Mouse (Mus musculus): ENCODE data around the gene Rgn. TPM values are rescaled to one million over a fixed set of nuclear protein-coding genes. Genes with fewer than 3 reads are reported as not detected.
A peak's percentile ranks its signal among the peaks of the same experiment; 100 is the strongest.

Rgn gene
- total RNA-seq (2014; rRNA removed), result 0.10 and 0.69 TPM in 2 replicates
- polyA plus RNA-seq (2015; fragmentation: Nextera tagmentation; extraction: Ambion mirVana), result 0.68 and 0.74 TPM in 2 replicates

- no peak for DNase-seq
- H3K4me1 ChIP-seq (ENCODE audit: insufficient read depth), result no peaks in the 10 kb centered on the region
- no peaks in the 10 kb centered on the region for H3K27me3 ChIP-seq (ENCODE audit: insufficient read depth, low read length)
- WGBS, result 65% methylated on average over 3 of the region's 3 CpGs
- TF ChIP-seq CTCF (IDR thresholded peaks at IDR 0.05; ENCODE audit: low read depth), result no peak
- H3K9me3 ChIP-seq (ENCODE audit: low read length), result no peaks in the 10 kb centered on the region
- H3K27ac ChIP-seq (ENCODE audit: low read depth, low read length), result no peak within 1 kb of the TSS
- no peak for ATAC-seq
- peak within 1 kb of the TSS; percentile 58 for H3K4me2 ChIP-seq (ENCODE audit: low read depth)
- H3K4me3 ChIP-seq (ENCODE audit: low read depth, low read length), result peak within 1 kb of the TSS; percentile 30
- no peaks in the 10 kb centered on the region for H3K36me3 ChIP-seq (ENCODE audit: insufficient read depth)
- H3K9ac ChIP-seq, result no peak within 1 kb of the TSS
Observed at GRCm38 (mm10) chrX:20549532-20549931, at the start of gene Rgn. Gene Rgn, plus strand, starts transcription at chrX:20549787.

GRCm38 (mm10) chrX:20520290-20520939 lies 29.2 kb upstream of the Rgn start:
- no peaks in the 10 kb centered on the region for H3K27me3 ChIP-seq (ENCODE audit: insufficient read depth, low read length)
- no peaks in the 10 kb centered on the region; the same call in 1 of the 2 replicates for H3K36me3 ChIP-seq (ENCODE audit: insufficient read depth)
- 89% methylated on average over 7 of the region's 7 CpGs for WGBS
- no peaks in the 10 kb centered on the region for H3K4me1 ChIP-seq (ENCODE audit: insufficient read depth)
- TF ChIP-seq CTCF (IDR thresholded peaks at IDR 0.05; ENCODE audit: low read depth), result no peak
- no peak overlapping the region for H3K27ac ChIP-seq (ENCODE audit: low read depth, low read length)
- no peak overlapping the region for H3K9ac ChIP-seq
- DNase-seq, result no peak
- H3K9me3 ChIP-seq (ENCODE audit: low read length), result no peaks in the 10 kb centered on the region
- H3K4me2 ChIP-seq (ENCODE audit: low read depth), result no peak overlapping the region
- ATAC-seq, result no peak
- H3K4me3 ChIP-seq (ENCODE audit: low read depth, low read length), result no peak overlapping the region

GRCm38 (mm10) chrX:20521578-20521977 lies 28.0 kb upstream of the Rgn start:
- Histone ChIP-seq H3K4me1 (ENCODE audit: insufficient read depth) (no peaks in the 10 kb centered on the region), H3K4me2 (ENCODE audit: low read depth) (no peak overlapping the region), H3K27ac (ENCODE audit: low read depth, low read length) (no peak overlapping the region), H3K4me3 (ENCODE audit: low read depth, low read length) (no peak overlapping the region), H3K9me3 (ENCODE audit: low read length) (no peaks in the 10 kb centered on the region), H3K36me3 (ENCODE audit: insufficient read depth) (no peaks in the 10 kb centered on the region; the same call in 1 of the 2 replicates), H3K27me3 (ENCODE audit: insufficient read depth, low read length) (no peaks in the 10 kb centered on the region), H3K9ac (no peak overlapping the region)
- TF ChIP-seq CTCF (IDR thresholded peaks at IDR 0.05; ENCODE audit: low read depth), result no peak
- DNase-seq (no peak), ATAC-seq (no peak)

GRCm38 (mm10) chrX:20532621-20533020 lies 17.0 kb upstream of the Rgn start:
- no peak overlapping the region for H3K4me2 ChIP-seq (ENCODE audit: low read depth)
- no peak for ATAC-seq
- no peak overlapping the region for H3K27ac ChIP-seq (ENCODE audit: low read depth, low read length)
- no peaks in the 10 kb centered on the region for H3K36me3 ChIP-seq (ENCODE audit: insufficient read depth)
- no peaks in the 10 kb centered on the region for H3K9me3 ChIP-seq (ENCODE audit: low read length)
- TF ChIP-seq CTCF (IDR thresholded peaks at IDR 0.05; ENCODE audit: low read depth), result no peak
- no peak for DNase-seq
- H3K27me3 ChIP-seq (ENCODE audit: insufficient read depth, low read length), result no peaks in the 10 kb centered on the region
- no peak overlapping the region for H3K4me3 ChIP-seq (ENCODE audit: low read depth, low read length)
- H3K4me1 ChIP-seq (ENCODE audit: insufficient read depth), result no peaks in the 10 kb centered on the region
- 58% methylated on average over 1 of the region's 1 CpGs for WGBS
- no peak overlapping the region for H3K9ac ChIP-seq

GRCm38 (mm10) chrX:20543867-20544266 lies 5.7 kb upstream of the Rgn start:
- no peak overlapping the region for H3K27ac ChIP-seq (ENCODE audit: low read depth, low read length)
- no peaks in the 10 kb centered on the region for H3K36me3 ChIP-seq (ENCODE audit: insufficient read depth)
- no peak overlapping the region for H3K4me3 ChIP-seq (ENCODE audit: low read depth, low read length)
- H3K9ac ChIP-seq, result no peak overlapping the region
- no peaks in the 10 kb centered on the region for H3K27me3 ChIP-seq (ENCODE audit: insufficient read depth, low read length)
- ATAC-seq, result no peak
- TF ChIP-seq CTCF (IDR thresholded peaks at IDR 0.05; ENCODE audit: low read depth), result no peak
- no peak for DNase-seq
- no peaks in the 10 kb centered on the region for H3K9me3 ChIP-seq (ENCODE audit: low read length)
- H3K4me2 ChIP-seq (ENCODE audit: low read depth), result no peak overlapping the region
- WGBS, result 88% methylated on average over 3 of the region's 3 CpGs
- H3K4me1 ChIP-seq (ENCODE audit: insufficient read depth), result no peaks in the 10 kb centered on the region

GRCm38 (mm10) chrX:20547609-20548008 lies 2.0 kb upstream of the Rgn start:
- H3K9ac ChIP-seq, result 0 out of 2 replicates have a peak overlapping the region, but pooled peaks have one; percentile 46
- H3K36me3 ChIP-seq (ENCODE audit: insufficient read depth), result no peaks in the 10 kb centered on the region
- peak; percentile 25; the same call in 1 of the 2 replicates for ATAC-seq
- H3K9me3 ChIP-seq (ENCODE audit: low read length), result no peaks in the 10 kb centered on the region
- no peaks in the 10 kb centered on the region for H3K4me1 ChIP-seq (ENCODE audit: insufficient read depth)
- DNase-seq, result peak; percentile 17
- 46% methylated on average over 5 of the region's 5 CpGs for WGBS
- peak overlapping the region; percentile 30; the same call in 1 of the 2 replicates for H3K4me3 ChIP-seq (ENCODE audit: low read depth, low read length)
- H3K27ac ChIP-seq (ENCODE audit: low read depth, low read length), result no peak overlapping the region
- H3K4me2 ChIP-seq (ENCODE audit: low read depth), result peak overlapping the region; percentile 58
- no peak for TF ChIP-seq CTCF (IDR thresholded peaks at IDR 0.05; ENCODE audit: low read depth)
- no peaks in the 10 kb centered on the region for H3K27me3 ChIP-seq (ENCODE audit: insufficient read depth, low read length)

- Histone ChIP-seq H3K4me2 (ENCODE audit: low read depth) (peak overlapping the region; percentile 58), H3K36me3 (ENCODE audit: insufficient read depth) (no peaks in the 10 kb centered on the region), H3K27me3 (ENCODE audit: insufficient read depth, low read length) (no peaks in the 10 kb centered on the region), H3K9me3 (ENCODE audit: low read length) (no peaks in the 10 kb centered on the region), H3K9ac (peak overlapping the region; percentile 46; the same call in 1 of the 2 replicates), H3K4me1 (ENCODE audit: insufficient read depth) (no peaks in the 10 kb centered on the region), H3K27ac (ENCODE audit: low read depth, low read length) (no peak overlapping the region), H3K4me3 (ENCODE audit: low read depth, low read length) (peak overlapping the region; percentile 30)
- no peak for TF ChIP-seq CTCF (IDR thresholded peaks at IDR 0.05; ENCODE audit: low read depth)
- DNase-seq, result peak; percentile 21
- peak; percentile 73 for ATAC-seq
- 26% methylated on average over 24 of the region's 24 CpGs for WGBS
Observed at GRCm38 (mm10) chrX:20548011-20548879, 1.3 kb upstream of the Rgn start.

Data from forebrain, postnatal 0 days (tissue).